Mouse (Mus musculus): Measurements from ENCODE around the gene Cym. TPM values are rescaled to one million over a fixed set of nuclear protein-coding genes. Genes with fewer than 3 reads are reported as not detected.

Cym gene
- polyA plus RNA-seq (2021; fragmentation: Nextera tagmentation) = not detected in 2 replicates
- long read RNA-seq, experiment 1 = 0 reads
- long read RNA-seq, experiment 2 = 0 reads

GRCm38 (mm10) chr3:107221608-107222007 is at the start of gene Cym:
Cym (minus strand) TSS chr3:107221732.

GRCm38 (mm10) chr3:107239607-107240006 is 18.1 kb upstream of the Cym start, which contains the start of gene Prok1:
Prok1 (minus strand) TSS chr3:107239707.

GRCm38 (mm10) chr3:107230527-107230926 is 9.0 kb upstream of the Cym start, which contains the start of gene A630076J17Rik:
A630076J17Rik (plus strand) TSS chr3:107230614.

GRCm38 (mm10) chr3:107182756-107183155 is 38.8 kb downstream of the Cym start, which contains the start of gene Kcna10:
Kcna10 (plus strand) TSS chr3:107183056.

Other genes with a start within 250 kb of the Cym start
- 3.4 and 4.4 TPM in 2 replicates for gene Kcna3, start 185.6 kb downstream of the Cym start, polyA plus RNA-seq (2021; fragmentation: Nextera tagmentation)
- 12.2 and 14.5 TPM in 2 replicates for gene Kcna2, start 120.6 kb downstream of the Cym start, polyA plus RNA-seq (2021; fragmentation: Nextera tagmentation)
- not detected in 2 replicates for gene Kcna10, start 38.7 kb downstream of the Cym start, polyA plus RNA-seq (2021; fragmentation: Nextera tagmentation)
- not detected in 2 replicates for gene A630076J17Rik, start 8.9 kb upstream of the Cym start, polyA plus RNA-seq (2021; fragmentation: Nextera tagmentation)
- not detected in 2 replicates for gene Prok1, start 18.0 kb upstream of the Cym start, polyA plus RNA-seq (2021; fragmentation: Nextera tagmentation)
- gene Lamtor5, start 57.1 kb upstream of the Cym start, polyA plus RNA-seq (2021; fragmentation: Nextera tagmentation) = 275 and 311 TPM in 2 replicates
- 1.5 and 2.5 TPM in 2 replicates for gene Slc16a4, start 69.5 kb upstream of the Cym start, polyA plus RNA-seq (2021; fragmentation: Nextera tagmentation)
- 7.8 and 12.0 TPM in 2 replicates for gene Rbm15, start 111.9 kb upstream of the Cym start, polyA plus RNA-seq (2021; fragmentation: Nextera tagmentation)
- gene Kcnc4, start 237.8 kb upstream of the Cym start, polyA plus RNA-seq (2021; fragmentation: Nextera tagmentation) = 17.1 and 22.0 TPM in 2 replicates

All from layer of hippocampus, adult 6 months (tissue).